Mouse (Mus musculus): ENCODE measurements around the gene Trarg1.
"Not testable (repeated sequence)": the region's sequence is repeated elsewhere in the genome, so short reads cannot be mapped to it uniquely, and the experiment has no call there.

Gene Trarg1

GRCm38 (mm10) chr11:76679508-76679907 is at the start of gene Trarg1:
Gene Trarg1 (plus strand): TSS chr11:76679808.
- not testable (repeated sequence) for DNase-seq (ENCODE audit: extremely low read depth, insufficient read length, low spot score)

- DNase-seq (ENCODE audit: extremely low read depth, insufficient read length, low spot score) = no peak
Measured at GRCm38 (mm10) chr11:76630023-76630422, 49.6 kb upstream of the Trarg1 start.

GRCm38 (mm10) chr11:76630487-76630886 is 49.1 kb upstream of the Trarg1 start:
- no peak for DNase-seq (ENCODE audit: extremely low read depth, insufficient read length, low spot score)

GRCm38 (mm10) chr11:76639269-76639985 is 40.2 kb upstream of the Trarg1 start:
- DNase-seq (ENCODE audit: extremely low read depth, insufficient read length, low spot score) = no peak

GRCm38 (mm10) chr11:76640231-76640630 is 39.4 kb upstream of the Trarg1 start:
- no peak for DNase-seq (ENCODE audit: extremely low read depth, insufficient read length, low spot score)

GRCm38 (mm10) chr11:76644257-76644656 is 35.4 kb upstream of the Trarg1 start:
- DNase-seq (ENCODE audit: extremely low read depth, insufficient read length, low spot score) = no peak

GRCm38 (mm10) chr11:76645036-76645435 is 34.6 kb upstream of the Trarg1 start:
- no peak for DNase-seq (ENCODE audit: extremely low read depth, insufficient read length, low spot score)

GRCm38 (mm10) chr11:76645955-76646354 is 33.7 kb upstream of the Trarg1 start:
- peak; percentile 71 for DNase-seq (ENCODE audit: extremely low read depth, insufficient read length, low spot score)

GRCm38 (mm10) chr11:76647062-76647461 is 32.5 kb upstream of the Trarg1 start:
- DNase-seq (ENCODE audit: extremely low read depth, insufficient read length, low spot score) = no peak

- peak; percentile 64 for DNase-seq (ENCODE audit: extremely low read depth, insufficient read length, low spot score)
Measured at GRCm38 (mm10) chr11:76647500-76647899, 32.1 kb upstream of the Trarg1 start.

GRCm38 (mm10) chr11:76650862-76651560 is 28.6 kb upstream of the Trarg1 start:
- no peak for DNase-seq (ENCODE audit: extremely low read depth, insufficient read length, low spot score)

- no peak for DNase-seq (ENCODE audit: extremely low read depth, insufficient read length, low spot score)
Measured at GRCm38 (mm10) chr11:76652838-76653334, 26.7 kb upstream of the Trarg1 start.

- DNase-seq (ENCODE audit: extremely low read depth, insufficient read length, low spot score) = no peak
Measured at GRCm38 (mm10) chr11:76655106-76655505, 24.5 kb upstream of the Trarg1 start.

- no peak for DNase-seq (ENCODE audit: extremely low read depth, insufficient read length, low spot score)
Measured at GRCm38 (mm10) chr11:76657450-76657970, 22.1 kb upstream of the Trarg1 start.

GRCm38 (mm10) chr11:76659138-76659930 is 20.3 kb upstream of the Trarg1 start:
- DNase-seq (ENCODE audit: extremely low read depth, insufficient read length, low spot score) = no peak

- DNase-seq (ENCODE audit: extremely low read depth, insufficient read length, low spot score) = no peak
Measured at GRCm38 (mm10) chr11:76661790-76662468, 17.7 kb upstream of the Trarg1 start.

- no peak for DNase-seq (ENCODE audit: extremely low read depth, insufficient read length, low spot score)
Measured at GRCm38 (mm10) chr11:76666002-76666649, 13.5 kb upstream of the Trarg1 start.

GRCm38 (mm10) chr11:76667807-76668206 is 11.8 kb upstream of the Trarg1 start:
- no peak for DNase-seq (ENCODE audit: extremely low read depth, insufficient read length, low spot score)

GRCm38 (mm10) chr11:76671871-76672475 is 7.6 kb upstream of the Trarg1 start, which contains the start of gene Bhlha9:
Gene Bhlha9 (plus strand): TSS chr11:76672470.
- no peak for DNase-seq (ENCODE audit: extremely low read depth, insufficient read length, low spot score)

Data from 3134 (cell line).